8 mouse cellular contexts compared by ENCODE assay signal in the genomic region with DNA sequence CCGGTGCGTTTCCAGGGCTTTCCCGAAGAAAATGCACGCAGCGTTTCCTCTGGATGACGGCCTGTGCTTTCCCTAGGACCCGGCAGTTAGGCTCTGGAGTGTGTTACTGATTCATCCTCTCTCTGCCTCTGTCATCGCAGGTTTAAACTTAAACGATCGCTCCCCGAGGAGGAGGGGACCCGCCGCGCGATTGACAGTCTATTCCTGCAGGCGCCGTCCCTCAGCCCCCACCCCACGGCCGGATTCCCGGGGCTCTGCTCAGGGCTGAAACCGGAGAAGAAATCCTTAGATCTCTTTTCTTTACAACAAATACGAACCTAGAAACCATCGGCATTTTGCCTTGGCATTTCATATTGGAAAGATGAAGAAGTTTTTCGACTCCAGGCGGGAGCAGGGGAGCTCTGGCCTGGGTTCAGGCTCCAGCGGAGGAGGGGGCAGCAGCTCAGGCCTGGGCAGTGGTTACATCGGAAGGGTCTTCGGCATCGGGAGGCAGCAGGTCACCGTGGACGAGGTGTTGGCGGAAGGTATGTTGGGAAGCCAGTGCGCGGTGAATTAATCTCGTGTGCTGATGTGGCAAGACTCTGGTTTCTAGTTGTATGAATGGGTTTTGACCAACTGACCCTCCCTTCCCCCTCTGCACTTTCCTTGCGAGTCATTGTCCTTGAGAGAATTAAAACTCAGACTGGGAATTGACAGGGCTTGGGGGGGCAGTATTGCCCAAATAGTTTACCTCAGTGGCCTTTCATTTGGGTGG. TPM values are rescaled to one million over a fixed set of nuclear protein-coding genes. Genes with fewer than 3 reads are reported as not detected.
A peak's percentile ranks its signal among the peaks of the same experiment; 100 is the strongest.
DNase-seq lines count a peak whose midpoint lies in the region; ATAC-seq and TF ChIP-seq lines count a peak whose summit lies in the region.

No protein-coding gene starts in this region.

- TF ChIP-seq POLR2A in testis, adult 2 months (IDR thresholded peaks at IDR 0.05; ENCODE audit: control insufficient read depth, low read depth, low read length) = no peak; the same call in 1 of the 2 replicates

- H3K4me3 ChIP-seq in embryonic facial prominence, embryonic 14.5 days (ENCODE audit: low read depth, low read length) = peak overlapping the region; percentile 87
- H3K4me3 ChIP-seq in testis, adult 2 months (ENCODE audit: control insufficient read depth, low read depth, low read length) = peak overlapping the region; percentile 99

- DNase-seq in gastrocnemius, adult 18-20 months (ENCODE audit: low spot score) = peak; percentile 19
- DNase-seq in gastrocnemius, adult 8-10 months (ENCODE audit: low spot score in 2 of 2) = no peak
- no peak for DNase-seq in Patski (ENCODE audit: low read depth, low spot score)
- DNase-seq in embryonic facial prominence, embryonic 14.5 days (ENCODE audit: low spot score) = peak; percentile 56
- peak; percentile 16 to 35 for DNase-seq in heart, postnatal 14 days
- DNase-seq in left cerebral cortex, postnatal 4 days = peak; percentile 44
- DNase-seq in mesoderm, embryonic 11.5 days (ENCODE audit: low read depth, low spot score) = peak; percentile 36

- H3K36me3 ChIP-seq in embryonic facial prominence, embryonic 14.5 days (ENCODE audit: control insufficient read depth, insufficient read depth, low read length) = peaks cover 7% of the 10 kb centered on the region; the same call in 1 of the 2 replicates
- H3K36me3 ChIP-seq in testis, adult 2 months (ENCODE audit: control insufficient read depth, insufficient read depth, low read length) = no peaks in the 10 kb centered on the region

- CTCF ChIA-PET in Patski (lab: Charles Lee) = no interaction called here

- TF ChIP-seq CTCF in Patski (IDR thresholded peaks at IDR 0.05) = no peak
- no peak for TF ChIP-seq CTCF in testis, adult 2 months (IDR thresholded peaks at IDR 0.05; ENCODE audit: control insufficient read depth, insufficient read depth, insufficient replicate concordance, low read depth, low read length)

- peaks cover 22% of the 10 kb centered on the region for H3K4me1 ChIP-seq in embryonic facial prominence, embryonic 14.5 days (ENCODE audit: control insufficient read depth, insufficient read depth, low read length)
- H3K4me1 ChIP-seq in testis, adult 2 months (ENCODE audit: control insufficient read depth, insufficient read depth, low read length) = peaks cover 10% of the 10 kb centered on the region

- no peaks in the 10 kb centered on the region for H3K27me3 ChIP-seq in Patski
- no peaks in the 10 kb centered on the region for H3K27me3 ChIP-seq in embryonic facial prominence, embryonic 14.5 days (replicated peaks; ENCODE audit: control insufficient read depth, insufficient read depth, low read length)
- H3K27me3 ChIP-seq in testis, adult 2 months (ENCODE audit: control insufficient read depth, insufficient read depth, low read length) = no peaks in the 10 kb centered on the region

- H3K4me2 ChIP-seq in embryonic facial prominence, embryonic 14.5 days (ENCODE audit: low read depth, low read length) = peak overlapping the region; percentile 81

- 1% methylated on average over 34 of the region's 36 CpGs for WGBS in embryonic facial prominence, embryonic 14.5 days

- H3K9me3 ChIP-seq in embryonic facial prominence, embryonic 14.5 days (ENCODE audit: control insufficient read depth, low read length) = no peaks in the 10 kb centered on the region

- ATAC-seq in Patski = peak; percentile 19
- peak; percentile 48 for ATAC-seq in embryonic facial prominence, embryonic 14.5 days (ENCODE audit: low read depth)

- in situ Hi-C loops in Patski (cut with MboI; ENCODE audit: low pct_unique_long_range_greater_than_20kb) = no loop called here

- peak overlapping the region; percentile 88 for H3K9ac ChIP-seq in embryonic facial prominence, embryonic 14.5 days (ENCODE audit: low read depth, low read length)

- peak overlapping the region; percentile 91 for H3K27ac ChIP-seq in embryonic facial prominence, embryonic 14.5 days (replicated peaks; ENCODE audit: low read depth, low read length)
- peak overlapping the region; percentile 78 for H3K27ac ChIP-seq in testis, adult 2 months (ENCODE audit: control insufficient read depth, insufficient read depth, low read depth, low read length)

- intact Hi-C loops in heart, postnatal 14 days (cut with DNase I) = loop anchor here (2.0 kb wide), 1 partner anchor 15 kb away; no protein-coding TSS in a partner anchor
- intact Hi-C loops in left cerebral cortex, postnatal 4 days (cut with DNase I) = loop anchor here (2.0 to 10.0 kb wide), 2 partner anchors 31 to 145 kb away; no protein-coding TSS in a partner anchor

- POLR2A ChIA-PET in Patski (lab: Charles Lee) = no interaction called here

RNA-seq across cellular contexts. Expression of a gene that starts 0.6 kb away (rescaled TPM):
- 10 to 100 TPM; 30.5 to 46.5 TPM for total RNA-seq in gastrocnemius, adult 18-20 months (2021)
- 10 to 100 TPM; 33.1 to 53.8 (median 37.8) TPM for total RNA-seq in gastrocnemius, adult 8-10 months (2022)
- polyA plus RNA-seq in Patski (2021) = 60.1 TPM
- 17.8 and 22.4 TPM in 2 replicates for polyA plus RNA-seq in embryonic facial prominence, embryonic 14.5 days (2014; fragmentation: Nextera tagmentation; extraction: Ambion mirVana)
- 100 to 1,000 TPM in 1 of 2 experiments, 10 to 100 TPM in 1; 89.4 to 100 TPM for total RNA-seq in heart, postnatal 14 days (2021)
- 100 to 1,000 TPM; 165 to 166 TPM for total RNA-seq in left cerebral cortex, postnatal 4 days (2021)
- 43.4 and 61.2 TPM in 2 replicates for polyA plus RNA-seq in testis, adult 2 months (2012; rRNA removed)

RNA-seq across cellular contexts. Expression of a gene that starts 56.5 kb away (rescaled TPM):
- total RNA-seq in gastrocnemius, adult 18-20 months (2021) = 10 to 100 TPM; 14.6 to 28.1 TPM
- total RNA-seq in gastrocnemius, adult 8-10 months (2022) = 10 to 100 TPM; 14.2 to 26.6 (median 21.2) TPM
- polyA plus RNA-seq in Patski (2021) = 388 TPM
- 44.1 and 46.7 TPM in 2 replicates for polyA plus RNA-seq in embryonic facial prominence, embryonic 14.5 days (2014; fragmentation: Nextera tagmentation; extraction: Ambion mirVana)
- 10 to 100 TPM; 28.5 to 30.5 TPM for total RNA-seq in heart, postnatal 14 days (2021)
- total RNA-seq in left cerebral cortex, postnatal 4 days (2021) = 1 to 10 TPM; 3.1 to 4.5 TPM
- polyA plus RNA-seq in testis, adult 2 months (2012; rRNA removed) = 5.7 and 6.7 TPM in 2 replicates

Comparison
In these comparisons a context has a peak if more than half of its experiments do, and no peak if none do; other contexts are left out.
1. DNase-seq: peak in gastrocnemius, adult 18-20 months (single experiment), embryonic facial prominence, embryonic 14.5 days (single experiment), heart, postnatal 14 days (2 of 2), left cerebral cortex, postnatal 4 days (single experiment) and mesoderm, embryonic 11.5 days (single experiment); none in gastrocnemius, adult 8-10 months (0 of 2) and Patski (single experiment).